Mouse (Mus musculus): ENCODE measurements around the gene Wdr26. TPM values are rescaled to one million over a fixed set of nuclear protein-coding genes. Genes with fewer than 3 reads are reported as not detected.

The Wdr26 gene
- polyA plus RNA-seq, 2 experiments from 2014 or later: 34.8 to 59.7 TPM

DNA sequence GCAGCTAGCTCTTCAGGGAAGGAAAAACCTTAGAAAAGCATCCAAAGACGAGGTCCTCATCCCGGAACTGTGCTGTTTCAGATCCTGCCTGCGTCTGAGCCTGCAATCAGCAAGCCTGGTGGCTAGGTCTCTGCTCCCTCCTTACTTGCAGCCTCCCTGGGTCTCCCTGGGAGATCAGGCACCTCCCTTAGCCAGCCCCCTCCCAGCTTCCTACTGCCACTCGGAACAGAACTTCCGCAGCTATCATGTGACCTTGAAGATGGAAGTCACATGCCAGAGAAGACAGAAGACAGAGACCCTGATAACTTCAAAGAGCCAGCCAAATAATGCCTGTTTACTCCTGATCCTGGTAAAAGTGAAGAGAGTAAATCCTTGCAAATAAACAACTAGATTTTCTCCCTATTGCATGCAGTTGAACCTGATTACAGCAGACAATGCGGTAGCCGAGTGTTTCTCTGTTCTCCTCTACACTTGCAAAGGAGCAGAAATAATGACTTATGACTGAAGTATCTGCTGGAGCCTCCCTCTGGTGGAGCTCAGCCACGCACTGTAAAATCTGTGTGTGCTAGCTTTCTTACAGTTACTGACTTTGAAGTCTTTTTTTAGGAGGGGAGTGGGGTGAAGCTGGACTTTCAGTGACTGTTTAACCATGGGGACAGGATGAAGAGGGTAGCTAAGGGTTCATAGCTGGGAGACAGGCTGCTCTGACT, 22.7 kb upstream of the Wdr26 start:
- ATAC-seq: peak; percentile 17

GRCm38 (mm10) chr1:181233734-181234133, 21.9 kb upstream of the Wdr26 start:
- no peak for ATAC-seq

DNA sequence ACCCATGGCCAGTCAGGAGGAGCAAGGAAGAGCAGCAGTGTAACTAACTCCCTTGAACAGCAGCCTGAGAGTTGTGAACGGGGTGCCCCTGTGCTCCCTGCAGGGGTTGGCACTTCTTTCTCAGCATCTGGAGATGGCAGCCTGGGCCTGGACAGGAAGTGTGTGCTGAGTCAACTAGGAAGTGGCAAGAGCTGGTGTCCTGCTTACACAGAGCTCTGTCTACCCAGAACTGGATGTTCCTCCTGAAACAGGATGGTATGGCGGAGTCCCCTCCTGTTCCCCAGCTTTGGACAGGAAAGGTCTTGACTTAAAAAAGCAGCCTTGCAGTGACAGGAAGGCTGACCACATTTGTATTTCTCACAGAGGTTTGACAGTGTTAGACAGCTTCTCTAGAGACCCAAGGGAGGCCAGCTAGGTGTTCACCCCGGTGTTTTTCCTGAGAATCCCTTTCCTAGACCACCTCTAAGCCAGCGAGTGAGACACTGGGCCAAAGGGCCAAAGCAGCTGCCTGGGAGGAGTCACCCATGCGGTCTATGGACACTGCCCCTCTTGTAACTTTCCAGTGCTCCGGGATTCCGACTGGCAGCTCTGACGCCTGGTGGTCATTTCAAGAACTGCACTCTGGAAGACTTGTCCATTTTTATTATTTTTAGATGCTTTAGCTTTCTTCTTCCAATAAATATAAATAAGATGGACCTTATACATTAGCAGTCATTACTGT, 20.7 kb upstream of the Wdr26 start:
- peak; percentile 55 for ATAC-seq

GRCm38 (mm10) chr1:181231821-181232220, 20.0 kb upstream of the Wdr26 start:
- ATAC-seq: no peak

GRCm38 (mm10) chr1:181231262-181231661, 19.5 kb upstream of the Wdr26 start:
- ATAC-seq: no peak

- peak; percentile 52 for ATAC-seq
Measured at GRCm38 (mm10) chr1:181230731-181231148, 18.9 kb upstream of the Wdr26 start.

DNA sequence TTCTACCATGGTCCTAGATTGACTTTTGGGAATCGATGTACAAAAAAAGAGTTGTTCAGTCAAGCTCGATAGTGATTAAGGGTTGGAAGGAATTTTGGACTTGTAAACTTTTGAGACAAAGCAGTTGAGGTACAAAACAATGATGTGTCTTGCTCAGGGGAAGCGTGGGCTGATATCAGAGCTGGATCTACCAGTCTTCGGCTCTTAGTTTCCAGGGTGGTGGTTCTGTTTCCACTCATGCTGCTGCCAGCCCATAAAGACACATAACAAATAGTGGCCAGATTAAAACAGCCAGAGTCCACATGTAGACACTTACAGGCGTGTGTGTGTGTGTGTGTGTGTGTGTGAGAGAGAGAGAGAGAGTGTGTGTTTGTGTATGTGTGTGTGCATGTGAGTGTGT, 17.2 kb upstream of the Wdr26 start:
- peak; percentile 16 for ATAC-seq

- ATAC-seq: no peak
Measured at GRCm38 (mm10) chr1:181228591-181228990, 16.8 kb upstream of the Wdr26 start.

DNA sequence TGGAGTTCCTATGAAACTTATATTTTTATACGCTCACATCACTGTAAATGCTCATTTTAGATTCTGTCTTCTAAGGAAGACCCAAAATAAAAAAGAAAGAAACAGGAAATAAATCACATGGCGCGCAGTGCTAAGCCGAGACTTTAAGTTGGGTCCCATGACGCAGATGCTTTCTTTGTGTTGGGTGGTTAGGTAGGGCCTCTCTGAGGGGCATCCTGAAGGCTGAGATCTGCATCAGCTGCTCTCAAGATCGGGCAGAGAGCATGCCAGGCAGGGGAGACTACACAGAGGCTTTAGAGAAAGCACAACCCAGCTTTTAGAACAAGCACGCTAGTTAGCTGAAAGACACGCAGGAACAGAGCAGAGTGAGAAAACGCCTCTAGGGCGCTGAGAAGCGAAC, 16.0 kb upstream of the Wdr26 start:
- peak; percentile 51 for ATAC-seq

- ATAC-seq: peak; percentile 39
Measured at GRCm38 (mm10) chr1:181226850-181227249, 15.0 kb upstream of the Wdr26 start.

- no peak for ATAC-seq
Measured at GRCm38 (mm10) chr1:181225281-181225680, 13.5 kb upstream of the Wdr26 start.

DNA sequence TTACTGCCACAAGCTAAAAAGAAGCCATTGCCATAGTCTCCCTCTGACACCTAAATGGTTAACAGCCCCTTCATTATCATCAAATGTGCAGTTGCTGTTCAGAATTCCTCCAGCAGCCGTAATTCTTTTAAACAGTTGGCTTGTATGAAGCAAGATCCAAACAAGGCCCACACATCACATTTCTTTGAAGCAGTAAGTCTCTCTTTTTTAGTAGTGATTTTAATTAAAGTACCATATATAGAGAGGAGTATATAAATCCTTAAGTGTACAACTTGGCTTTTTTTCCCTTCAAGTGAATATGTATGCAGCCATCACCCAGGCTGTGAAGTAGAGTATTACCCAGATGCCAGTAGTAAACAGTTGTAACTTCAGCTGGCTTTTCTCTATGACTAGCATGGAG, 10.2 kb upstream of the Wdr26 start:
- ATAC-seq: no peak

GRCm38 (mm10) chr1:181216315-181216714, 4.5 kb upstream of the Wdr26 start:
- ATAC-seq: no peak

DNA sequence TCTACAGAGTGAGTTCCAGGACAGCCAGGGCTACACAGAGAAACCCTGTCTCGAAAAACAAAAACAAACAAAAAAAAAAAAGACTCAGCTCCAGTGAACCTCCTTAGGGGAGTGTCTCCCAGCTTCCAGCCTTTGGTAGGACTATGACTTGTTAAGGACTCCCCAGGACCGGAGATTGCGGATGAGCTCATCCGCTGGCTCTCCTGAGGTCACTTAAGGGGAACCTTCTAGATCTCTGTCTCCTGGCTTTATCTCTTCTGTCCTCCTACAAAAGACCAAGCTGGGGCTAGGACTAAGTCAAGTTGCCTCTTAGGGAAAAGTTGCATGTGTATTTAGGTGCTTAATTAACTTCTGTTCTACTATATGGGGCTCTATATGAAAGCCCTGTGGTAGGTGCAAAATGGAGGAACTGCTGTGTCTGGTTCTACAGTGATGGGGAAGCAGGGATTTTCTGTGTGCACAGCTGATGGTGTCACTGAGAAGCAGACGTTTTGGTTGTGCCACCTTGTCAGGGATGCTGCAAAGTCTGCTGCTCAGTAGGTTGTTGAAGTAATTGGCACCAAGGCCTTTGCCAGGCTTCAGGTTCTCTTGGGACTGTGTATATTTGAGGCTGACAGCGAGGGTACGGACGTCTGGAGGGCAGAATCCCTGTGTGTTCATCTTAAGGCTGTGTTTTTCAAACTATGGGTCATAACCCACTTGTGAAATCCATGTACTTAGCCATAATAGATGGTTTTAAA, 2.7 kb upstream of the Wdr26 start:
- no peak for ATAC-seq

DNA sequence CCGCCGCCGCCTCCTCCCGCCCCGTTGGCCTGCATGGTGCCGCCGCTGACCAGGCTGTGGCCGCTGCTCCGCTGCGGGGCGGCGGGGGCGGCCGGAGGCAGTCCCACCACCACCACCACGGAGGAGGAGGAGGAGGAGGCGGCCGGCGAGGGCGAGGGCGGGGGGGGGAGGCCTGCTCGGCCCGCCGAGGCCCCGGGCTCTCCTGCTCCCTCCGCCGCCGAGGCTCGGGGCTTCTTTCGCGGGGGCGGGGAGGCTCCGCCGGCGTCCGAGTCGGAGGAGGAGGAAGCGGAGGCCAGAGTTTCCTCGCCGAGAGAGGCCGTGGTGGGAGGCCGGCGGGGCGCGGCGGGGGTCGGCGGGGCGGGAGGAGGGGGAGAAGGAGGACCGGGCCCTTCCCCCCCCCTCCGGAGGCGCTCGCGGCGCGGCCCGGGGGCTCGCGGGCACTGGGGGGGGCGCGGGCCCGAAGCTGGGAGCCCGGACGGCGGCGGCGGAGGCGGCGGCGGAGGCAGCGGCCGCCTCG, 340 bp downstream of the Wdr26 start:
- ATAC-seq: no peak

- ATAC-seq: no peak
Measured at GRCm38 (mm10) chr1:181210601-181211402, 999 bp downstream of the Wdr26 start.

GRCm38 (mm10) chr1:181210147-181210546, 1.7 kb downstream of the Wdr26 start:
- ATAC-seq: no peak

DNA sequence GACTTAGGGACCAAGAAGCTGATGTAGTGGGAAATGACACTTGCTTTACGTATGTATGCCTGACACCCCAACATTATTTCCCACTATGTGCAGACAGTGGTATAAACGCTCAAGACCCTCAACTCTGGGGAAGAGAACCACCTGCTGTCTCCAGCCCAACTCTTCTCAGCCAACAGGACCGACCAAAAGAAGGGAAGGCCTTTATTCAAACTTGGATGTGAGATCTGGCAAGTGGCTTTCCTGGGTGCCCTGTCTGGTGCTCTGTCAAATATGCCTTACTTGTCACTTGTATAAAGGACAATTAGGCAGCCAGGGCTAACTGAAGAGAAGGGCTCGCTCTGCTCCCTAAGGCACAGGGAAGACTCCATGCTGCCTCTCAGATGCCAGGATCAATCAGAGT, 12.4 kb downstream of the Wdr26 start:
- ATAC-seq: no peak

DNA sequence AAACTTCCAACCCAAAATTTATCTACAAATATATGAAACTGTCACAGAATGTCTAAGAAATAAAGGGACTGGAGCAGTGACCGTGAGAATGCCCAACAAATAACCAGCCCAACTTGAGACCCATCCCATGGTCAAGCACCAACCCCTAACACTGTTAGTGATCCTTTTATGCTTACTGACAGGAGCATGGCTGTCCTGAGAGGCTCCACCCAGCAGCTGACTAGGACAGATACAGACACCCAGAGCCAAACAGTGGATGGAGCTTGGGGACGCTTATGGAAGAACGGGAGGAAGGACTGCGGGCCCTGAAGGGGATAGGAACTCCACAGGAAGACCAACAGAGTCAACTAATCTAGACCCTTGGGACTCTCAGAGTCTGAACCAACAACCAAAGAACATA, 22.9 kb downstream of the Wdr26 start:
- no peak for ATAC-seq

DNA sequence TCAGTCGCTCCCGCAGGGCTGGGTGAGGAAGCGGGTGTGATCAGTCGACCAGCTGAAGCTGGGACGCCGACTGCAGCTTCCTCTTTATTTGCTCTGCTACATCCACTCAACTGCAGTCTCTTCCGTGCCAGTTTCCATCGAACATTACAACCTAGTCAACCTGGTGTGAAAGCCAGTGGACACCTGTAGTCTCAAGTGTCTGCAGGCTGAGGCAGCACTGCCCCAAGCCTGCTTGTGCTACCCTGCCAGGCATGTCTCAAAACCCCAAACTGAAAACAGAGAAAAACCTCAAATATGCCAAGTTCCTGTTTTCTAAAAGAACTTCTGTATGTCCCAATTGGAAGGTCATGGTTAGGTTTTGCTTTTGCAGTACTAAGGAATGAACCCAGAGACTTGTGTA, 41.6 kb downstream of the Wdr26 start:
- no peak for ATAC-seq

DNA sequence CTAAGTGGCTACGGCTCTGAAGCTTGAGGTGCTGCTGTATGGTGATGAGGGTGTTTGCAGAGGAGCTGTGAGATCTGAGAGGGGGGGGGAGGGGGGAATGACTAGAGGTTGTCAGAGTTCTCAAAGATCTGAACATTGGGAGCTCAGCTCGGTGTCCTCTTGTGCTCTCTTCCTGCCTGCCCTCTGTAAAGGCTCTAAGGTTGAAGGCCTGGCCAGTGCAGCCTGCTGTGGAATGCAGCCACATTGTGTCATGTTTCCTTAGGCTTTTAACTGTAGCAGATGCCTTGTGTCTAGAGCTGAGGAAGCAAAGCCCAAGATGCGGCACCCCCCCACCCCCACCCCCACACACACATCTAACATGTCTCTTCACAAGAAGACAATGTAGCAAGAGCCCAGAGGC, 43.4 kb downstream of the Wdr26 start:
- ATAC-seq: no peak

DNA sequence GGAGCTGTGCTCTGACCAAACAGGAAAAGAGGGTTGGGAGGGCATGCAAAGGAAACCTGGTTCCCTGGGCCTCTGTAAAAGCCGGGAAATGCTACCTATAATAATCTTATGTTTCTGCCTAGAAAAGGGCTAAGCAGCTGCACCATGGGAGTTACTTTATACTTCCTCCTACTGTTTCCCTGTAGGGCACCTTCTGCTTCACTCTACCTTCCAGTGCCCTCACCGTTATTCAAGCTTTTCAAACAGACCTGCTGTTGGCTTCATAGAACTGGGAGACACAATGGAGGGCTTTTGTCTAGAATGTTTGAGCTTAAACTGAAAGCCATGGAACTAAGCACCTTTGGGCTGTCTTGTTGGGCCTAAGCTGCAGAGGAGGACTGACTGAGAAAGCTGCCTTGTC, 44.0 kb downstream of the Wdr26 start:
- no peak for ATAC-seq

DNA sequence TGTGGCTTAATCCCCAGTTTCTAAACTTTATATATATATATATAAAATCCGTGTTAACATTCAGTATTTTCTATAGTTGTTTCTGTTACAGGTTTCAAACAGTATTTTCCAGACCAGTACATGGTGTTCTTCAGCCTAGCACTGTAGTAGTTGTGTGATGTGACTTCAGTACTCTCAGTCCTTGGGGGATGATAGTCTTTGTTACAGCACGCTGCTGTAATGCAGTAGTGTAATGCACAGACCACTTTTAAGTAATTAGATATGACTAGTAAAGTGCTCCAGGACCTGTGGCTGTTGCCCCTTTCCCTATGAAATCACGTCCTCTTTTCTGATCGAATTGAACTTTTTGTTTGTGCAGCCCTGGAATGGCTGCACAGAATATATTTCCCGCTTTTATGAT, 60.3 kb downstream of the Wdr26 start:
- ATAC-seq: peak; percentile 6

All from activated CD4-positive, CD25-positive, alpha-beta regulatory T cell, adult 4 months (primary cell).